Mouse (Mus musculus) kidney, postnatal 25 days (tissue): Measurements from ENCODE around the gene Arhgap6.

Experiments
- DNase-seq, 2 experiments: peaks; one replicate each; pipeline ENCODE4 v3.0.0; 2021; ENCODE audit warnings: mixed read lengths in 2 of 2

Gene Arhgap6

DNA sequence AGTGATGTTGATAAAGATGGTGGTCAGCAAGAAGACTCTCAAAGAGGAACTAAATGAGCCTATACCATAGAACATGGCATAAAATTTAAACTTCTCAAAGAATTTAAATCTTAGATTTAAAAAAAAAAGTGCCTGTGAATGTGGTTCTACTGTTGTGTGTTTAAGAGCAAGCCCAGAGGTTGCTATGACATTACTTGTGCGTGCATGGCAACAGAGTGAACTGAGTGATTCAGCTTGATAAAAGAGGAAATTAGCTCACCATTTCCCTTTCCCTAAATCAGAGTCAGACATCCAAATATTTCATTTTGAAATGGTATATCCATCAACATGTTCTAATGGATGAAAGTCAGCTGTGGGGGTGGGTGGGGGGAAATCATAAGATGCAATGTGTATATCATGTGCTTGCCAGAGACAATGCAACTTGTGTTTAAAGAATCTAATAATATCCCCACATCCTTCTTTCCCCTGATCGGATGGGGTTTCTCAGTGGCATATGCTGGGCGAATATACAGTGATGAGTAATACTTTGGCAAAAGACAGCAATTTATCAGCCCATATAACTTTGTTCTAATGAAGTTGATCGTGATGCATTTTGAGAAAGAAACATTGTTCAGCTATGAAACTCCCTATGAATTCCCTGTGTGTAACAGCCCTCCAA, 328.3 kb downstream of the Arhgap6 start:
- DNase-seq = no peak

GRCm38 (mm10) chrX:169123773-169124151, 328.9 kb downstream of the Arhgap6 start:
- no peak for DNase-seq

DNA sequence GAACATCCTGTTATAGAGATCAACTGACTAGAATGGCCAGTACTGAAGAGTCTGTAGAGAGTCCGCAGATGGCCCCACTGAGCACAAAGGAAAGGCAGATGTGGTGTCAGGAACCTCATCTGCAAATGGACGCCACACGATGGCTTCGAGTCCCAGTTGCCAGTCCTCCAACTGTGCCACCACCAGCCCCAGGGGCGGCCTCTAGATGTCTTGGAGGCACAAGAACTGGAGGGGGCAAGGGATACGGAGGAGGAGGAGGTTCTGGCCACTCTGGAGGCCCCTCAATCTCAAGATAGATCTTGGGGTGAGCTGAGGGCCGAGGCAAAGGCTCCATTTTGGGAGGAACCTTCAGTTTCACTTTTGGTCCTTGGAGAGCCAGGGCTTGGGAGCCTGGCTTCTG, 344.9 kb downstream of the Arhgap6 start:
- DNase-seq = no peak

DNA sequence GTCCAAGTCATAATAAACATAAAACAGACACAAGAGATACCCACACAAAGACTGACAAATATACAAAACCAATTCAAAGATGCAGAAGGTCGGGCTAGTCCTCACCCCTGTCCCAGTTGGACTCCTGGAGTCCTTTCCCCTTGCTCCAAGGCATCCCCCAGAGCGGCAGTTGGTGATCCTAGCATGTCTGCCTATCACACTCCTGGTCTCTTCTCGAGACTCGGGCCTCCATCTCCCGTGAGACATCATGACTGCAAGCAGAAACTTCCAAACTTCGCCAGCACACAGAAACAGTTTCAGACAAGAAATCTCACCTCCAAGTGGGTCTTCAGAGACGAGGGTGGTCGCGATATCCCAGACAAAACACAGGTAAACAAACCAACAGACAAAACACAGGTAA, 345.6 kb downstream of the Arhgap6 start:
- DNase-seq = no peak

GRCm38 (mm10) chrX:169153805-169154204, 358.9 kb downstream of the Arhgap6 start:
- no peak for DNase-seq

DNA sequence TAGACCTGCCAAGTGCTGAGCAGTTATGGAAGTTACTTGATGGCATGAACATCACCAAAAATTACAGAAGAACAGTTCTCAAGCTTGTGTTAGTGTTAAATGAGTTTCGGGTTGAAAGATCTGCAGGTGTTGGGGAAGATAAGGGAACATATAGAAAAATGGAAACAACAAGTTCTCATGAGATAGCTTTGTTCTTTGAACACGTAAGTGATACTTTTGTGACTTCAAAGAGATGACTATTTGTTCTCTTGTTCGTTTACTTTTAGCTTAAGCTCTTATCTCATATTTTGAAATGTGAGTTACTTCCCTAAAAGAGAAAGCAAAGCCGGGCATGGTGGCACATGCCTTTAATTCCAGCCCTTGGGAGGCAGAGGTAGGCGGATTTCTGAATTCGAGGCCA, 363.5 kb downstream of the Arhgap6 start:
- DNase-seq = no peak

GRCm38 (mm10) chrX:169170981-169171380, 376.1 kb downstream of the Arhgap6 start:
- DNase-seq = no peak

DNA sequence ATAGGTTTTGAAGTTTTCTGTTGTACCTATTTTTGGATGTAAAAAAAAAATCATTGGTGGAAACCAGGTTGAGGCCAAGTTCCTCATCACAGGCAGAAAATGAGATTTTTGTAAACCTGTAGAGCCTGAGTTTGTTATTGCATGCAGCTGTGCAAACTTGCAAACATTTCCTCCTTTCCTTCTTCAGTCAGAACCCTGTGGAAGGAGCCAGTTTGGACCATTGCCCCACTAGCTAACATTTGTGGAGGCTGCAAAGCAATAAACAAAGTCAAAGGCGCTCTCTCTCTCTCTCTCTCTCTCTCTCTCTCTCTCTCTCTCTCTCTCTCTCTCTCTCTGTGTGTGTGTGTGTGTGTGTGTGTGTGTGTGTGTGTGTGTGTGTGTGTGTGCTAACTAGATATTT, 378.9 kb downstream of the Arhgap6 start:
- DNase-seq = peak; percentile 22 to 39

DNA sequence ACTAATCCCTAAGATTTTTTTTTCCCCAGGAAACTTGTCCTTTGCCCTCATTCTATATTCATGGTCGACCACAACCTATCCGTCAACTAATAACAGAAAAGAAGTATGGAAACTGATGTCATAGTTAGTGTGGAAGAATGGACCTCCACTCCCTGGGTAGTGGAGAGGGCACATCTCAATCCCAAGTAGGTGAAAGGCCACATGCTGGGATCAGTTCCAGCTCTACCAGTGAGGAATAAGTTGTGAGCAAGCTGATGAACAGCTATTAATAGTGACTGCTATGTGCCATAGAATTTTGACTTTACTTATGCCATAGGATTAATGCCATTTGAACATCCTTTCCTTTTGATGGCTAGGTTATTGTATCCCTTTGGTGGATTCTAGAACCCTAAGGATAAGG, 383.7 kb downstream of the Arhgap6 start:
- DNase-seq = no peak

- no peak for DNase-seq
Observed at GRCm38 (mm10) chrX:169187100-169187499, 392.2 kb downstream of the Arhgap6 start, which contains the start of gene Amelx. TSS of gene Amelx (minus strand) at chrX:169187200.

GRCm38 (mm10) chrX:169210019-169210418, 415.1 kb downstream of the Arhgap6 start:
- no peak for DNase-seq

DNA sequence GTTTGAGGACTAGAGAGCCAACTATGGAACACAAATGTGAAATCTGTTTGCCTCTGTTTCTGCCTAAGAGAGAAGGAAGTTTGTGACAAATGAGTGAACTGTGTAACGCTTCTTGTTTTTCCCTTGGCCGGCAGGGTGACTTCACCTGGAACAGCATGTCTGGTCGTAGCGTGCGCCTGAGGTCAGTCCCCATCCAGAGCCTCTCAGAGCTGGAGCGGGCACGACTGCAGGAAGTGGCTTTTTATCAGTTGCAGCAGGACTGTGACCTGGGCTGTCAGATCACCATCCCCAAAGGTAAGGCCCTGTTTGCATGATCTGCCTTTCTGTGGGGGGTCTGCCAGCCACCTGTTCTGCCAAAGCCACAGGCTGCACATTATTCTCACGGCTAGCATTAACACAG, 425.2 kb downstream of the Arhgap6 start:
- no peak for DNase-seq

DNA sequence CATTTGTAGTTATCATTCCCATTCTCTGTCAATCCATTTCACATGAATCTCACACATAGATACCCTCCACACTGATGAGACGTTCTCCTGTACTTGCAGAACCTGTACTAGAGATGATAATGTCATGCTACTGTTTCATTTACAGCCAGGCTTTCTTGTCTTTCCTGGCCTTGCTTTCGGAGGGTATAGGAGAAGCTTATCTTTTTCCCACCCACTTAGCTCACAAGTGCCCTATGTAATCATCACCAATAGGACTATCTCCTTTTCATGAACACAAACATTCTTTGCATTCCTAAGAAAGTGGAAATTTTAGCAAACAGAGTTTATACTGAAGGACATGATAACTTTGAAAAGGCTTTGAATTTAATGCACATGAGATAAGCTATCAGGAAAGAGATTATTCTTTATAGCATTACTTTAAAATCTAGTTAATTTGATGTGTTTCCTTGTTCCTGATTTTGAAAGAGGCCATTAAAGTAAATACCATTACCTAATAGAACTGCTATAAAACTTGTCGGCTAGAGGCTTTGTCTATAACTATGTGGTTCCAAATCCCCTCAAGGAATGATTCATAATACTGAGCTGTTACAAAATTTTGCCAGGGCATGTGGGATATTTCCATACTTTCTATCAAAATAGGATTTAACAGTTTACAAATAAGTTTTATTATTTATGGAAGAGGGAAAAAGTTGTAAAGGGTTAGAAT, 427.6 kb downstream of the Arhgap6 start:
- DNase-seq = no peak

DNA sequence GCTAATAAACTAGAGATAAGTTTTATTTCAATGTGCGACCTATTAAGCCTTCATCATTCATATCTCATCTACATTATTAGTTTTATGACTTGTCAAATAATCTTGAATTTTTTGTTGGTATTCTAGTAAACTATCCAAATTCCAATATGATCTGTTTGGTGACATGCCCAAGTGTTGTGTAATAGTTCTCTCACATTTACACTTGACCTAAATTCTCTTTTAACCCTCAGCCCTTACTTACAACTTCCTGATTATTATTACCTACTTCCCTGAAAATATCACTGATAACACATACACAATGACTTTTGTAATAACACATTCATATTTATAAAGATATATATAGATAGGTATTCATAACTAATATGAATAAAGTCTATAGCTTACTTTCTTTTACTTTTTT, 461.0 kb downstream of the Arhgap6 start:
- DNase-seq = no peak

- no peak for DNase-seq
Observed at GRCm38 (mm10) chrX:169256741-169257140, 461.8 kb downstream of the Arhgap6 start.

DNA sequence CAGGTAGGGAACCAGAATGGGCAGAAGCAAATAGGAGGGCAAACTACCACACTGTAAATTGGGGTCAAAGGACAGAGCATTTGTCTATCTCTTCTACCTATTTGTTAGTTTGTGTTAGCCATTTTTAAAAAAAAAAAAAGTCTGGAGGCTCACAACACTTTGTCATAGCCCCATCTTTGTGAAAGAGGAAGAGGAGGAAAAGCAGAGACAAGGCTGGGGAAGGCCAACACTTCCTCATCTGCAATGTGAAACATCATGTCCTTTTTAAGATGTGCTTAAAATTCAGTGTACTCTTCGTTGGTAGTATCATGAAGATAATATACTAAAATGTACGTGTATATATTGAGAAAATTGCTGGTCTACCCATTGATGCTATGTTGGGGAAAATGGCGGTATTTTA, 466.1 kb downstream of the Arhgap6 start:
- no peak for DNase-seq

- no peak for DNase-seq
Observed at GRCm38 (mm10) chrX:169262212-169262611, 467.3 kb downstream of the Arhgap6 start.

GRCm38 (mm10) chrX:169263433-169264172, 468.7 kb downstream of the Arhgap6 start:
- no peak for DNase-seq

DNA sequence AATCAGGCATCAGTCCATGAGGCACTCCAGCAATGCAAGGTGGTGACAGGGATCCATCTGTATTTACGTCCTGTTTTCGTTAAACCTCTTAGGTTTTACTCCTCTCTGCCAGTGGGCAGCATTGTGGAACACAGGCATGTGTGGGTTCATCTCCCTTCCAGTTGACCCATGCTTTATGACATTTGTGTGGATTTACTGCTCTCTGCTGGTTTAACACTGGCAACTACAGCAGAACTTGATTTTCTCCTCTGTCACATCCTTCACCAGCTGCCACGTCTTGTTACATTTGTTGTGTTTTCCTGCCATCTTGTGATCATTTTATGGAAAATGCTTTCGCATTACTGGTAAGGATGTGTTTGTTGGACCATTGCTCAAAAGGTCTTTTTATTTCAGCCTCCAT, 504.7 kb downstream of the Arhgap6 start:
- no peak for DNase-seq

DNA sequence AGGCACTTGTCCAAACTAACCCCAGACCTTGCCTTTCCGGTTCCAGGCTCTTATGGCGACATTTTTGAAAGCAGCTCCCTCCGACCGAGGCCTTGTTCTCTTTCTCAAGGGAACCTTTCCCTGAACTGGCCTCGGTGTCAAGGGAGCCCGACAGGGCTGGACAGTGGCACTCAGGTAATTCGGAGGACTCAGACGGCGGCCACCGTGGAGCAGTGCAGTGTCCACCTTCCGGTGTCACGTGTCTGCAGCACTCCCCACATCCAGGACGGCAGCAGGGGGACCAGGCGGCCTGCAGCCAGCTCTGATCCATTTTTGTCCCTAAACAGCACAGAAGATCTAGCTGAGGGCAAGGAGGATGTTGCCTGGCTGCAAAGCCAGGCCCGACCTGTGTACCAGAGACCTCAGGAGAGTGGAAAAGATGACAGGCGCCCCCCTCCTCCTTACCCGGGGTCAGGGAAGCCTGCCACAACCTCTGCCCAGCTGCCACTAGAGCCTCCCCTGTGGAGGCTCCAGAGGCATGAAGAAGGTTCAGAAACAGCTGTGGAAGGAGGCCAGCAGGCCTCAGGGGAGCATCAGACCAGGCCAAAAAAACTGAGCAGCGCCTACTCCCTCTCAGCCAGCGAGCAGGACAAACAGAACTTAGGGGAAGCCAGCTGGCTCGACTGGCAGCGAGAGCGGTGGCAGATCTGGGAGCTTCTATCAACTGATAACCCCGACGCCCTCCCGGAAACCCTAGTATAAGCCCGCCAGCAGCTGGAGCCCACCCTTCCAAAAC, 507.6 kb downstream of the Arhgap6 start:
- peak; percentile 1 to 45 for DNase-seq

- peak in 1 of 2 experiments; percentile 68 for DNase-seq
Observed at GRCm38 (mm10) chrX:169303945-169304344, 509.0 kb downstream of the Arhgap6 start.

DNA sequence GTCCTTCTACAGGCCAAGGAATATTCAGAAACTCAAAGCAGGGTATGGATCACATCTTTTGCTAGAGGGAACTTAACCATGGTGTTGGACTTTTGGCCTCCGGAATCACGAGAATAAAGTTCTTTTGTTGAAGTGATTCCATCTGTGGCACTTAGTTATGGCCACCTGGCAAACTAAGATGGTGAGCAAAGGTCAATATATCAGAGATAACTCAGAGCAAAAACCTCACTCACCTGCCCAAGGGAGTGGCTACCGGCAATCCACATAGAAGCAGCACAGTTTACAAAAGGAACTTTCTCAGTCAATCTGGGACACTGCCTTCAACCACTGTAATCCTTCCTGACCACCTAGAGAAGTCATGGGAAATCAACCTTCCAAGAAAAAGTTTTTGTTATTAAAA, 513.7 kb downstream of the Arhgap6 start:
- DNase-seq = no peak
